Mouse (Mus musculus) midbrain, embryonic 16.5 days (tissue): ENCODE results near the gene Ahsg. TPM values are rescaled to one million over a fixed set of nuclear protein-coding genes. Genes with fewer than 3 reads are reported as not detected.

Experiments
- ATAC-seq: fragments of 200-750 bp; cut with Nextera tagmentation; 2 replicates; pipeline ENCODE4 v1.8.0; 2017; ENCODE audit warnings: moderate TSS enrichment
- H3K27ac ChIP-seq: fragments of 300-500 bp; sonication (generic); 2 replicates; pipeline ENCODE4 v1.5.1; 2014; ENCODE audit warnings: mild to moderate bottlenecking, low read length, mixed read lengths
- H3K27me3 ChIP-seq: fragments of 300-500 bp; sonication (generic); 2 replicates; pipeline ENCODE4 v1.6.1; 2014; ENCODE audit warnings: low read depth, low read length, mixed read lengths; ENCODE audit not compliant: control insufficient read depth, insufficient read depth
- H3K36me3 ChIP-seq: fragments of 300-500 bp; sonication (generic); 2 replicates; pipeline ENCODE4 v1.6.1; 2014; ENCODE audit warnings: mild to moderate bottlenecking, low read length, moderate library complexity, mixed read lengths; ENCODE audit not compliant: control insufficient read depth, insufficient read depth
- H3K4me1 ChIP-seq: fragments of 300-500 bp; sonication (generic); 2 replicates; pipeline ENCODE4 v1.6.1; 2014; ENCODE audit warnings: mild to moderate bottlenecking, low read length, mixed read lengths; ENCODE audit not compliant: control insufficient read depth, insufficient read depth
- H3K4me2 ChIP-seq: fragments of 300-500 bp; sonication (generic); 2 replicates; pipeline ENCODE4 v1.6.1; 2014; ENCODE audit warnings: mild to moderate bottlenecking, low read length, mixed read lengths
- H3K4me3 ChIP-seq: fragments of 300-500 bp; sonication (generic); 2 replicates; pipeline ENCODE4 v1.5.1; 2014; ENCODE audit warnings: low read depth, mild to moderate bottlenecking, low read length, moderate library complexity, mixed read lengths
- H3K9ac ChIP-seq: fragments of 300-500 bp; sonication (generic); 2 replicates; pipeline ENCODE4 v1.6.1; 2014; ENCODE audit warnings: low read depth, low read length, mixed read lengths
- H3K9me3 ChIP-seq: fragments of 300-500 bp; sonication (generic); replicated peaks from 2 replicates; pipeline ENCODE4 v1.6.1; 2014; ENCODE audit warnings: mild to moderate bottlenecking, low read length, mixed read lengths; ENCODE audit not compliant: control insufficient read depth, poor library complexity, severe bottlenecking
- WGBS: fragments of 180-500 bp; shearing (Covaris S2); extraction: QIAGEN DNeasy Blood & Tissue Kit; methylation state at CpG from one replicate; pipeline ENCODE4 v1.1.7; 2014; 5-methylcytosine and 5-hydroxymethylcytosine counted together
- polyA plus RNA-seq: library from polyadenylated mRNA; unstranded; fragments of >200 nt; fragmentation: Nextera tagmentation; extraction: Ambion mirVana; gene quantifications from 2 replicates; pipeline ENCODE4 v1.2.1, GENCODE M21; 2015

The Ahsg gene
- polyA plus RNA-seq, 1 experiment from 2014 or later: not detected

DNA sequence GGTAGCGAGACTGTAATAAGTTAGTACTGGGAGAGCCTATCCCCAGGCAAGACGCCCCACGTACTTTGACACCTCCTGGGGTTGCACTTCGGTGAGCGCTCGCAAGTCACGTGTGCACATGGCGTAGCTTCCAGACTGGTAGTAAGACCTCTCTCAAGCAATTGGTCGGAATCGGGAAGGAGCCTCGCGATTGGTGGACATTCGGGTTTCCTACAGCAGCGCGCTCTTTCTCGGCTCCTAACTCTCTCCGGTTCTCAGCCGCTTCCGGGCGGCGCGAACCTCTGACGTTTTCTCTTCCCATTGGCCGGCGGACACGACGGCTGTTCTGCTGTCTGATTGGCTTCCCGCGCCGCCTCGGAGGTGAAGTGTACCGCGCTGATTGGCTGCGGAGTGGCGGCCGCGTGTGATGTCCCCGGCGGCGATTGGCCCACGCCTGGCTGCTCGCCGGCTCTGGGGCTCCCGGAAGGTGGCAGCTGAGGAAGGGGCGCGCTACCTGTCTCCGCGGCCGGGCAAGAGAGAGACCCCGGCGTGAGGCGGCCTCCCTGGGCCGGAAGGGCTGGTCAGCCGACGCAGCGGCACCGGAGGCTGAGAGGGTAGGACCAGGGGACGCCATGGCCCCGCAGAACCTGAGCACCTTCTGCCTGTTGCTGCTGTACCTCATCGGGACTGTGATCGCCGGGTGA is 33.5 kb upstream of the Ahsg start, which contains the start of the genes Tbccd1 and Dnajb11:
TSS of gene Tbccd1 (minus strand) at position 239 of the 683 bp plus-strand sequence.
TSS of gene Dnajb11 (plus strand) at position 415 of the 683 bp plus-strand sequence.
- peak within 1 kb of the TSS; percentile 87 for H3K9ac ChIP-seq
- no peaks in the 10 kb centered on the region for H3K27me3 ChIP-seq
- H3K4me1 ChIP-seq: peaks cover 13% of the 10 kb centered on the region
- whole genome bisulfite sequencing: under 1% methylated on average over 60 of the region's 62 CpGs
- peak; percentile 100 for ATAC-seq
- H3K4me2 ChIP-seq: peak within 1 kb of the TSS; percentile 91
- peak within 1 kb of the TSS; percentile 99 for H3K4me3 ChIP-seq
- H3K27ac ChIP-seq: peak within 1 kb of the TSS; percentile 67
- no peaks in the 10 kb centered on the region for H3K9me3 ChIP-seq
- H3K36me3 ChIP-seq: peaks cover under 1% of the 10 kb centered on the region; the same call in 1 of the 2 replicates

GRCm38 (mm10) chr16:22872397-22872796 is 18.7 kb upstream of the Ahsg start:
- ATAC-seq: no peak
- Histone ChIP-seq H3K9ac (no peak overlapping the region), H3K4me1 (no peaks in the 10 kb centered on the region), H3K4me2 (no peak overlapping the region), H3K4me3 (no peak overlapping the region), H3K36me3 (peaks cover 32% of the 10 kb centered on the region), H3K27me3 (no peaks in the 10 kb centered on the region), H3K9me3 (no peaks in the 10 kb centered on the region), H3K27ac (no peak overlapping the region)
- 93% methylated on average over 8 of the region's 8 CpGs for WGBS

GRCm38 (mm10) chr16:22873369-22873768 is 17.7 kb upstream of the Ahsg start:
- Histone ChIP-seq H3K27me3 (no peaks in the 10 kb centered on the region), H3K36me3 (peaks cover 26% of the 10 kb centered on the region), H3K4me3 (no peak overlapping the region), H3K27ac (no peak overlapping the region), H3K9ac (no peak overlapping the region), H3K4me1 (no peaks in the 10 kb centered on the region), H3K4me2 (no peak overlapping the region), H3K9me3 (no peaks in the 10 kb centered on the region)
- no peak for ATAC-seq
- WGBS: 83% methylated on average over 4 of the region's 4 CpGs

DNA sequence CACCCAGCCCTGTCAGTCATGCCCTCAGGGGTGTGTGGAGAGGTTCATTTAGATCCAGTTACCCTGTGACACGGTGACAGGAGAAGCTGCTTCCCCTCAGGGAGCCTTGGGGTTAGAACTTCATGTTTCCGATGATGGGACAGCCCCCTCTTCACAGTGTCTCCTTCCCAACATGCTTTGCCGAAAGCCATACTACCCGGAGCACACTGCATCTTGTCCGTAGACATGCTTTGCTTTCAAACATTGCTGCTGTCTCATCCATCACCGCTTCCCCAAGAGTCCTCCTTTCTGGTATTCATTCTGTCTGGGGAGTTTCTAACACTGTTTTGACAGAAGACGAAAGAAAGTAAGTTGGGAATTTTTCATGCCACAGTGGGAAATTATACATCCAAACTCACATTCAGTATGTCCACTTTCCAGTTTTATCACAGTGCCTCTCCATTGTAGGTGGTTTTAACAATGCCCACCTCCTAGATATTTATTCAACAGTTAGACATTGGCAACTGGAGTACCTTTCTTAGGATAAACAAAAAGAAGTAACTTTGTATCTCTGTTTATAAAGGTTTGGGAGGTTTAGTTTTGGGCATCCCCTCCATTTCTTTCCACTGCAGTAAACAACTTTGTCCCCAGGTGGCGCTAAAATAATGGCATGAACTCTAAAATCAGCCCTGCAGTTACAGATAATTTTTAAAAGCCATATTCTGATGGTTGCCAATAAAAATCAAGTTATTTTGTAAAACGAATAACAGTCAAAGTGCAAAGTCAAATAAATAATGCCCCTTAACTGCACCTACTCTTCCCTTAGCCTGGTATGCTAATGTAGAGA is 14.6 kb upstream of the Ahsg start:
- Histone ChIP-seq H3K9ac (no peak overlapping the region), H3K27ac (no peak overlapping the region), H3K9me3 (no peaks in the 10 kb centered on the region), H3K4me2 (no peak overlapping the region), H3K36me3 (peaks cover 3% of the 10 kb centered on the region; the same call in 1 of the 2 replicates), H3K4me3 (no peak overlapping the region), H3K27me3 (no peaks in the 10 kb centered on the region), H3K4me1 (no peaks in the 10 kb centered on the region)
- peak; percentile 59 for ATAC-seq
- WGBS: 48% methylated on average over 9 of the region's 9 CpGs

- no peak for ATAC-seq
- H3K9me3 ChIP-seq: no peaks in the 10 kb centered on the region
- no peak overlapping the region for H3K4me2 ChIP-seq
- no peak overlapping the region for H3K4me3 ChIP-seq
- 83% methylated on average over 11 of the region's 11 CpGs for WGBS
- H3K36me3 ChIP-seq: no peaks in the 10 kb centered on the region
- H3K27ac ChIP-seq: no peak overlapping the region
- H3K4me1 ChIP-seq: no peaks in the 10 kb centered on the region
- no peak overlapping the region for H3K9ac ChIP-seq
- no peaks in the 10 kb centered on the region for H3K27me3 ChIP-seq
Measured at GRCm38 (mm10) chr16:22877660-22878390, 13.3 kb upstream of the Ahsg start.

- H3K36me3 ChIP-seq: no peaks in the 10 kb centered on the region
- no peaks in the 10 kb centered on the region for H3K27me3 ChIP-seq
- no peak overlapping the region for H3K9ac ChIP-seq
- H3K4me2 ChIP-seq: no peak overlapping the region
- ATAC-seq: no peak
- H3K4me1 ChIP-seq: no peaks in the 10 kb centered on the region
- no peak overlapping the region for H3K4me3 ChIP-seq
- H3K27ac ChIP-seq: no peak overlapping the region
- H3K9me3 ChIP-seq: no peaks in the 10 kb centered on the region
- WGBS: 77% methylated on average over 7 of the region's 7 CpGs
Measured at GRCm38 (mm10) chr16:22878716-22879115, 12.4 kb upstream of the Ahsg start.

DNA sequence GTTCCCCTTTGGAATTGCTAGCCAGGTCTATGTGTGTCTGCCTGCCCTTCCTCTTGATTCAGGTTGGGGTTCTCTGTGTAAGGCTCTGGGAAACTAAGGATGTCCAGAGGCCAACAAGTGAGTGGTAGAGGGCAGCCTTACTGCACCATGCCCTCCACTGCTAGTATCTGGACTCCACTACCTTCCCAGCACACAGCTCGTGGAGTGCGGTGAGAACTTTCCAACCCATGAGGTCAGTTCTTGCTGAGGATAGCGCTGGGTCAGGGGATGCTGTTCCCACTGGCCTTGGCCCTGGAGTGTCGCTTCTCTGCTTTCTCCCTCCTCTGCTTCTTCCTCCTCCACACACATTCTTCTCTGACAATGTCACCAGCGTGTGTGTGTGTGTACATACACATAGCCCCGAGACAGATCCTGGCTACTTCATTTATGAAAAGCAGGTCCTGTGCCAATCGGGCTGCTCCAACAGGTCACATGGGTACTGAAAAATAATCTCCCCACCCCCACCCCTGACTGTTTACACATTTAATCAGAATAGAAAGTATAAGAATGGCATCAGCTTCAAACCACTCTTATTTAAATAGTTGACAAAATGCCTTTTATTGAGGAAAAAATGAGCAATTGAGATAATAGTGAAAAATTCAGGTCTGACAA is 11.0 kb upstream of the Ahsg start:
- H3K4me1 ChIP-seq: no peaks in the 10 kb centered on the region
- WGBS: 68% methylated on average over 7 of the region's 7 CpGs
- H3K27ac ChIP-seq: no peak overlapping the region
- H3K9ac ChIP-seq: no peak overlapping the region
- H3K9me3 ChIP-seq: no peaks in the 10 kb centered on the region
- H3K36me3 ChIP-seq: no peaks in the 10 kb centered on the region
- no peak for ATAC-seq
- H3K4me3 ChIP-seq: no peak overlapping the region
- no peaks in the 10 kb centered on the region for H3K27me3 ChIP-seq
- H3K4me2 ChIP-seq: no peak overlapping the region

DNA sequence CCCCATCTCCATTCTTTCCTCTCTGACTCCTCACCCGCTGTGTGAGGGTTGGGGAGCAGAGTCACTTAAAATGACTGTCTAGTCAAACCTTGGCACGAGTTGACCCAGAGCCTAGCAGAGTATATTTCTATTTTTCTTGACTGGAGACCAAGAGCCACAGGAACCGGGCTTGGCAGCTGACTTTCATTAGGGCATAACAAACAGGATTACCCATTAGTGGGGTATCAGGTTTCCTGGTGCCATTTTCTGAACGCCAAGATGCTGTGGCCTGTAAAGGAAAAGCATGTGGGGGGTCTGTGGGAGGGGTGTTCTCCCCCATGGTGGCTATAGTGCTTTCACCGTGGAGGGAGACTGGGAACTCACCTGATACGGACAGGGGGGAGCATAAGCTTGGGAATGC is 10.2 kb upstream of the Ahsg start:
- no peak overlapping the region for H3K4me2 ChIP-seq
- H3K4me3 ChIP-seq: no peak overlapping the region
- no peak for ATAC-seq
- H3K36me3 ChIP-seq: no peaks in the 10 kb centered on the region
- no peaks in the 10 kb centered on the region for H3K27me3 ChIP-seq
- no peak overlapping the region for H3K9ac ChIP-seq
- 7% methylated on average over 6 of the region's 6 CpGs for WGBS
- H3K4me1 ChIP-seq: no peaks in the 10 kb centered on the region
- H3K27ac ChIP-seq: no peak overlapping the region
- H3K9me3 ChIP-seq: no peaks in the 10 kb centered on the region
